Mouse (Mus musculus) bone marrow, adult 2 months (tissue): ENCODE measurements at regions not wholly inside any gene's neighbourhood (a gene's known extent, or its start where the extent isn't known, plus 50 kb on each side); places are given as distances from the start of the nearest gene placed in this dataset.

Source experiments
- CTCF ChIP-seq: fragments of 200-500 bp; IDR thresholded peaks from 2 replicates; pipeline ENCODE4 v1.5.1; 2011; ENCODE audit warnings: low read length, control low read depth; ENCODE audit not compliant: control insufficient read depth, insufficient read depth
- POLR2A ChIP-seq: fragments of 200-500 bp; IDR thresholded peaks from 2 replicates; pipeline ENCODE4 v1.6.1; 2011; ENCODE audit warnings: low read depth, mild to moderate bottlenecking, control low read depth, low read length, borderline replicate concordance; ENCODE audit not compliant: control insufficient read depth

- TF ChIP-seq CTCF (no peak), POLR2A (no peak)
These were observed 97.2 kb downstream of the Olfm1 start for GRCm38 (mm10) chr2:28289860-28290471.
